Mouse (Mus musculus) urinary bladder, postnatal 10 days (tissue): Measurements from ENCODE around the gene Sapcd1.

ENCODE experiments used
- DNase-seq: peaks from one replicate; pipeline ENCODE4 v3.0.0; 2022; ENCODE audit warnings: low spot score

Sapcd1 gene

DNA sequence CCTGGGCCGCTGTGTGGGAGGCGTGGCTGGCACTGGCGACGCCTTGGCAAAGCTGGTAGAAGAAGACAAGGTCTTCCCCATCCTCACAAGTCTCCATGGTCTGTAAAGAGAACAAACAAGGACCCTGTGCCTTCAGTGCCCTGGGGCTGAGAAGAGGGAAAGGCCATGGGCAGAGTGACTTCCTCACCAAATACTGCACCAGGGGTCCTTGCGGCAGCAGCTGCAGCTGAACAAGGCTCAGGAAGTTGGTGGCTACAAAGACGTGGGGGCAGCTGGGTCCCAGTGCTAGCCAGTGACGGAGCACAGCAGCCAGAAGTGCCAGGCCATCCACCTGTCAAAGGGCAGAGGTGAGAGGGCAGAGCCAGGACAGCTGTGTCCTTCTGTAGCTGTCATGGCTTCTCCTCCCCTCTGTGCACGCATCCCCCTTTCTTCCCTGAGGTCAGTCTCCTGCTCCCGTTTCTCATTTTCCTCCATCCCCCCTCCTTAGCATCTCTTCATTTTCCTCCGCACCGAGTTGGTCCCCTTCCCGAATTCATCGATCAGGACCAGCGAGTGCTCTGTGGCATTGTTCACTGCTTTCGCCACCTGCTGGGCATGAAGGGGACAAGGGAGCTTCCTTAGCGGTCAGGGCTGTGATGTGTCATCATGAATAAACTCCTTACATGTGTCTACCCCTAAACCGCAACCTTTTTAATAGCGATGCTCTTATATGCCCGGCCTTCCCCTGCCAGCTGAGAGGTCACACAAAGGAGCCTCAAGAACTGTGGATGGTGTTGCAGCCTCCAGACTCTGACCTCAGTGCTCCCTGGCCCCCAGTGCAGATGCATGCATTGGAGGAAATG is 2.1 kb upstream of the Sapcd1 start:
- no peak for DNase-seq

DNA sequence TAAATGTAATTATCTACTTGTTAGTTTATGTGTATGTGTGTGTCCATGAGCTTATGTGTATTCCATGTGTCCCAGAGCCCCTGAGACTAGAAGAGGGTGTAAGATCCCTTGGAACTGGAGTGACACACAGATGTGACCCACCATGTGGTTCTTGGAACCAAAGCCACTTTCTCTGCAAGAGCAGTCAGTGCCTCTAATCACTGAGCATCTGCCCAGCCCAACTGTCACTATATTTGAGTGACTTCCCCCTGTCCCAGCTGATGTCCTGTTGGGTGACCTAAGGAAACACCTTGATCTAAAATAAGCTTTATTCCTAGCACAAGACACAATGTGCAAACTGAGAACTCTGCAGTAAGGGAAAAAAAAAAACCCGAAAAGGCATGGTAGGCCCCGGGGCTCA is 499 bp upstream of the Sapcd1 start:
- DNase-seq: no peak

DNA sequence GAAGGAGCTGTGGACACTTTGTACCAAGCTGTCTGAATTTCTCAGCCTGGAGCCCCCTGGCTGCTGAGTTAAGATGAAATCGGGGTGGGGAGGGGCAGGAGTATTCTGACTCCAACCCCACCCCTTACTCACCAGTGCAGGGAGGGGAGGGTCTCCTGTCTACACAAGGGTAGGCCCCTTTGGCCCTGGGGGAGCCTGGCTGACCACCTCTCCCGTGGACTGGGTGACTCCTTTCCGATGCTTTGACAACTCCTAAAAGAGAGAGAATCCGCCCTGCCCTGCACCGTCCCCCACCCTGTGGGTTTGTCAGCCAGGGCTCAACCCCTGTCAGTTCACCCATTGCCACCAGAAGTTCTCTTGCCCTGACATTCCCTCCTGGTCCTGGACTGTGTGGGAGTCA is 1.6 kb downstream of the Sapcd1 start:
- DNase-seq: no peak

DNA sequence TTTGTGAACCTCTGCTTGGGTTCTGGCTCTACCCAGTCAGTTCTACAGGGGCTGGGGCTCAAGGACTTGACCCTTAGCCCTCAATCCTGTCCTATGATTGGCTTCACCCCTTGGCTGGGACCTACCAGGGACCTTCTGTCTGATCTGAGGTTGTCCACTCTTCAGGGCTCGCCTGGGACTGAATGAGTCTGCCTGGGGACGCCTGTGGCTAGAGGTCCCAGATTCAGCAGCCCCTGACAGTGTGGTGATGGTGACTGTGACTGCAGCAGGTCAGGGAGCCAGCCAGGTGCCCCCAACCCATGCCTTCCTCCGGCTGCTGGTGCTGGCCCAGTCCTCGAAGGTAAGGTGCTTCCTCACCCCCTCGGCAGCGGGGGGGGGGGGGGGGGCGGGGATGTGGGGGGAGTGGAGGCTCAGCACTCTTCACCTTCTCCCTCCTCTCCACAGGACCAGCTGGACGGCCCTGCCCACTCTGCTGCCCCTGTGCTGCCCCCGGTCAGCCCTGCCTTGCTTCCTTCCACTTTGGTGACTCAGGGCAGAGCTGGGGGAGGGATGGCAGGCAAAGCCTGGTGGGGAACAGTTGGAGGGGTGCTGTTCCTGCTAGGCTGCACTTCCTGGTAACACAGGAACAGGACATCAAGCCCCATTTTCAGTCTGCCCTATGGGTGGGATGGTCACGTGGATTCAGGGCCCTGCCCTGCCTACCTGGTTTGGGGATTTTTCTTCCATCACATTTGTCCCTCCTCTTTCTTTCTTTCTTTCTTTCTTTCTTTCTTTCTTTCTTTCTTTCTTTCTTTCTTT is 2.9 kb downstream of the Sapcd1 start:
- DNase-seq: no peak

DNA sequence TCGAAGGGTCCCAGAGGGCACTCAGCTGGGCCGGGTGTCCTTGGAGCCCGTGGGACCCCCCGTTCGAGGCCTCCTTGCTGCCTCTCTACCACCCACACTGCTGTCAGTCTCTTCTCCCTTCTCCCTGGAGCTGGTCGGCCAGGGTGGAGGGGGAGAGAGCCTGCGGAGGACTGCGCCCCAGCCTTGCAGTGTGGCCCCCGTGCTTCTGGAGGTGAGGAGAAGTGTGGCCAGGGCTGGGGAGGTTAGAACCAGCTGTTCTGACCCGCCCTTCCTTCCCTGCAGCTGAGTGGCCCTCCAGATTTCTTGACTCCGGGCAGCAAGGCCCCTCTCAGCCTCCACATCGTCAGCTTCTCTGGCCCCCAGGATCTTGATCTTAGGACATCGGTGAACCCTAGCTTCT is 3.6 kb downstream of the Sapcd1 start:
- no peak for DNase-seq

DNA sequence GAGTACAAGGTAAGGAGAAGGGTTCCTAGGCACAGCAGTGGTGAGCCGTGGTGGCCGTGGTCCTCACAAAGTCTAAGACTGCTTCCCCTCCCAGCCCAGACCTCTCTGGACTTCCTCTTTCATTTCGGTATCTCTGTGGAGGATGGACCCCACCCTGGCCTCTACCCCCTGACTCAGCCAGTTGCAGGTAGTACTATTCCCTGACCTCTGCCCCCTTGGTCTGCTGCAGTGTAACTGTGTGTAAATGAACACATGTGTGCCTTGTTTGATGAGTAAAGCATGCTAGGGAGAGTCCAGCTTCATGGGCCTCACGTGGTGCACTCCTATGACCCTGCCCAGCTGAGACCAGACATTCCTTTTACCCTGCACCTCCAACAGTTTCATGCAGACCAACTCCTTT is 4.1 kb downstream of the Sapcd1 start:
- DNase-seq: no peak

DNA sequence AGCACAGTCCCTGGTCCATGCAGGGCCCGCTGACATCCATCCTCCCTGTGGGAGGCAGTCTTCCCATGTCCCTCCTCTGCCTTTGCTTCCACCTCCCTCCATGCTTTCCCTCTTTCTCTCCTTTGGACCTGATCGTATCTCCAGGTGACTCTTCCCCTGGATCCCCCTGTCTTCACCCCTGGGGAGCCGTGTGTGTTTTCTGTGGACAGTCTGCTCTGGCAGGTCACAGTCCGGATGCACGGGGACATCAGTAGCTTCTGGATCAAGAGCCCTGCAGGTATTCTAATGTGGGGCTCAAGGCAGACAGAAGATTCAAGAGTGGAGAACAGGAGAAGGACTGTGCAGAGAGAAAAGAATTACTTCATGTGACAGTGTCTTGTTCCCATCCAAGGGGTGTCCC is 4.6 kb downstream of the Sapcd1 start:
- no peak for DNase-seq

DNA sequence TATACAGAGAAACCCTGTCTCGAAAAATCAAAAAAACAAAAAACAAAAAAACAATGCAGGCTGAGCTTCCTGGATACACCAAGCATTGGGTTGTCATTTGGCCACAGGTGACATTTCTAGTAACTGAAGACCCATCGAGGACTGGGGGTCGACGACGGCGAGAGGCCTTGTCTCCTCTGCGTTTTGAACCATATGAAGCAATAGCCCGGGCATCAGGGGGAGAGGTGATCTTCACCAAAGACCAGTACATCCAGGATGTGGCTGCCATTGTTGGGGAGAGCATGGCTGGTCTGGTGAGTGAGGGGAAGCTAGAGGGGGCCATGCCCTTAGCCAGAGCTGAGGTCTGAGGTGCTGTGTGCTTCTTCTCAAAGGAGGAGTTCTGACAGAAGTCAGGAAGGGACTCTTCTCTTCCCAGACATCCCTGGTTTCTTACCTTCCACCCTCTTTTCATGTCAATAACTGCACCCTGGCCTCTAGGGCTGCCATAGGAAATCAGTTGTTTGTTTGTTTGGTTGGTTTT is 5.2 kb downstream of the Sapcd1 start:
- no peak for DNase-seq

DNA sequence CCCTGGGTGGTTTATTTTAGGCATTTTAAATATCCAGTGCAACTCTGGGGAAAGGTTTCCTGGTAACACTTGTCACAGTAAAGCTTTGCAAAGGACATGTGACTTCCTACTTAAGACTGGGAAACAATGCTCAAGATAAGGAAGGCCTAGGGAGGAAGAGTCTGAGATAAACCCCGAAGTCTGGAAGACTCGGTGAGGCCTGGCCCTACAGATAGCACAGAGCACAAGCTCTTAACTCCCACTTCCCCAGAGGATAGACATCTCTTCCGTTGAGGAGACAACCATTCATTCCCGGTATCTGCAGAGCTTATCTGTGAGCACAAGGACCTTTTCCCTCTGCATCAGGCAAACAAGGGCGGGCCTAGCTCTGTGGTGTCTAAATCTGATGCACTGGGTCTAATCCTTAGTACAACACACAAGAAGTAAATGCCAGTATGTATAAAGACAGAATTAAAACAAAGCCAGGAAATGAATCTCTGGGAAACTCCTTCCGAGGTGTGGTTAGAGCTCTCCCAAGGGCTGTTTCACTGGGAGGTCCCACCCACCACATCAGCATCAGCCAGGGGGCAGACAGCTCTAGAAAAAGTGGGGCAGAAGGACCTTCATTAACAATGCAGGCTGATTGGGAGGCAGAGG is 5.9 kb downstream of the Sapcd1 start:
- DNase-seq: no peak

DNA sequence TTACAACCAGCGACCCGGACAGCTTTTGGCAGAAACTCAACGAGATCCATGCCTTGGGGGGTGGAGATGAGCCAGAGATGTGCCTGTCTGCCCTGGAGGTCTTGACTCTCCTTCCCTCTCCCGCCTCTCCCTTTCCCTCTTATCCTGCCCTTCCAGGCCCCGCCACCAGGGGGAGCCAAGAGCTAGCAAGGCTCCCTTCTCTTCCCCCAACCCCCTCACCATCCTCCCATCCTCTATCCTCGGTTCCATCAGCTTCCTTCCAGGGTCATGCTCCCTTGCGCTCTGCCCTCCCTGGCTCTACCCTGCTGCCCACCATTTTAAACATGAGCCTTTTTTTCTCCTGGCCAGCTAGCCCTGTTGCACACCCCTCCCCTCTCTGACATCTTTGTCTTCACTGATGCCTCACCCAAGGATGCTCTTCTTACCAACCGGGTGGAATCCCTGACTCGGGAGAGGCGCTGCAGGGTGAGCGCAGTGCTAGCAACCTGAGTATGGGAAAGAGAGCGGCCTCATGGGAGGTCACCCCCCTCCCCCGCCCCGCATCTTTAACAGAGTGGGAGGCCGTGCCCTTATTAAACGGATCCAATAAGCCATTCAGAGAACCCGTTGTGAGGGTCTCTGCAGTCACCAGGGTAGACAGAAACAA is 6.5 kb downstream of the Sapcd1 start:
- peak; percentile 67 for DNase-seq

DNA sequence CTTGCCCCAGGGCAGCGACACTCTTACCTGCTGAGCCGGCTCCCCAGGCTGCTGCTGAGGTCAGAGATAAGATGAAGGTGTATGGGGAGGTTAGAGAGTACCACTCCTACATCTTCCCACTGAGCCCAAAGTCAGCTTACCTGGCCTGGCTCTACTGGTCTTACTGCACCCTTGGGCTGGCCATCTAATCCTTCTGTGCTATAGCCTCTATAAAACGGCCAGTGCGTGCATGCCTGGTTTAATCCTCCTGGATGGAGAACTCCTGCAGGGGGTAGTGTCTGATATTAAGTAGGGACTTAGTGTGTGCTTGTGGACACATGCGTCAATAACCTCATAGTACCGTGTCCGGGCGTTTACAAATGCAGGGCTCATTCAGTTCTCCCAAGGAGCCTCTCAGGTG is 7.3 kb downstream of the Sapcd1 start:
- no peak for DNase-seq

DNA sequence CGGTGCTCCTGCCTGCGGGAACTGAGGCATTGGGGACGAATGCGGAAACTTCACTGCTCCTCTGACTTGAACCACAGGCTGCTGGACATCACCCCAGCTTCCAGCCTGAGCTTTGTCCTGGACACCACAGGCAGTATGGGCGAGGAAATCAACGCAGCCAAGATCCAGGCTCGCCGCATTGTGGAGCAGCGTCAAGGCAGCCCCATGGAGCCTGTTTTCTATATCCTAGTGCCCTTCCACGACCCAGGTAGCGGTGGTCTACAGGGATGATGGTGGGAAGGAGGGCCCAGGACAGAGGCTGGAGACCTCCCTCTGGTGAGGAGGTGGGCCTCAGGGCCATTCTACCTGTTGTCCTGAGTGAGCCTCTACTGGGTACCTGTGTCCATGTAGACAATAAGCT is 7.9 kb downstream of the Sapcd1 start:
- DNase-seq: no peak

DNA sequence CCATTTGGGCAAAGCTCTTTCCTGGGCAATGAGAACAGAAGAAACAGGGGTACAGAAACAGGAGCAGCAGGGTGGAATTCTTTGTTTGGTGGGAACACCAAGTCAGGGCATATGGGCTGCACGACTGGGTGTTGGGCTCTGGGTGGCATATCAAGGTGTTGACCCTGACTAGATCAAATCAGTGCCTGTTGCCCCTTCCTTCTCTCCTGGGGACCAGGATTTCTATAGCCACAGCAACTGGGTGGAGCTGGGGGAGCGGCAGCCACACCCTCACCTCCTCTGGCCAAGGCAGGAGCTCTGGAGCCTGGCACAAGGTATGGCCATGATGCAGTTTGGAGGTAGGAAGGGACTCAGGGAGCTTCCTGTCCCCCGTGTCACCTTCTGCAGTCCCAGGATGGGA is 9.6 kb downstream of the Sapcd1 start:
- no peak for DNase-seq

DNA sequence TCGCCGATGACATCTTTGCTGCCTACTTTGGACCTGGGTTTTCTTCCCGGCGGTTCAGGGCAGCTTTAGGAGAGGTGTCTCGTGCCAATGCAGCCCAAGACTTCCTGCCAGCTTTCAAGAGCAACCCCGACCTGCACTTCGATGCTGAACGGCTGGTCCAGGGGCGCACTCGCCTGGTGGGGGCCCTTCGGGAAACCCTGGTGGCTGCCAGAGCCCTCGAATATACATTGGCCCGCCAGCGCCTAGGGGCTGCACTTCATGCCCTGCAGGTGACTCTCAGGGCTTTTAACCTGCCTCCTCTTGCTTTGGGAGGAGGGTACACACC is 10.1 kb downstream of the Sapcd1 start:
- DNase-seq: no peak

DNA sequence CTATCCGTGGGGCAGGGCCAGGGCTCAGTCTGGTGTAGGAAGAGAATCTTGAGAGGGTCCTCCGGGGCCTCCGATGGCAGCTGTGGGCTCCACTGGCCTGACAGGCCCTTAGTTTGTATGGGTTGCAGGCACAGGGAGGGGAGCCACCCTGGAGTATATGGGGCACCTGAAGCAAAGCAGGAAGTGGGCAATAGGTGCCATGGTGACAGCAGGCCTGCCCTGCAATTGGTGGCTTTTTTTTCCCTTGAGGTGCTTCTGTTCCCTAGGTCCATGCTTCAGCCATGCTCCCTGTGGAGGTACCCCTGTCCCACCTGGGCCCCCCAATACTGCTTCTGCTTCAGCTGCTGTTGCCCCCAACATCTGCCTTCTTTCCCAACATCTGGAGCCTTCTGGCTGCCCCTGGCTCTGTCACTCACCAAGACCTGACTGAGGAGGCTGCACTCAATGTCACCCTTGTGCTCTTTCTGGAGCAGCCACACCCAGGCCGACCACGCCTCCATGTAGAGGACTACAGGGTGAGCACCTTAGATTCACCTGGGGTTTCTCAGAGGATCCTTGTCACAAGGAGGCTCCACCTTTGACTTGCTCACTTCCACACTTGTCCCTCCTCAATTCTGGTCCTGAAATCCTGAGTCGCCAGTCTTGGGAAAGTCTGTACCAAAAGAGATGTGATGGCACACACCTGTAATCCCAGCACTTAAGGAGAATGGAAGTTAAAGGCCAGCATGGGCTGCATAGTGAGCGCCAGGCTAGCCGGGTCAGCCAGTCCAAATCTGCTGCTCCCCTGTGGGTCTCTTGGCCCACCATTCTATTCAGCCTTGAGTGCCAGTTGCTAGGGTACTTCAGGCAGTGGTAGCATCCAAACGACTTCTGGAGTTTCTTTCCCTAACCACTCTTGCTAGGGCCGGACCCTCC is 10.8 kb downstream of the Sapcd1 start:
- DNase-seq: no peak

DNA sequence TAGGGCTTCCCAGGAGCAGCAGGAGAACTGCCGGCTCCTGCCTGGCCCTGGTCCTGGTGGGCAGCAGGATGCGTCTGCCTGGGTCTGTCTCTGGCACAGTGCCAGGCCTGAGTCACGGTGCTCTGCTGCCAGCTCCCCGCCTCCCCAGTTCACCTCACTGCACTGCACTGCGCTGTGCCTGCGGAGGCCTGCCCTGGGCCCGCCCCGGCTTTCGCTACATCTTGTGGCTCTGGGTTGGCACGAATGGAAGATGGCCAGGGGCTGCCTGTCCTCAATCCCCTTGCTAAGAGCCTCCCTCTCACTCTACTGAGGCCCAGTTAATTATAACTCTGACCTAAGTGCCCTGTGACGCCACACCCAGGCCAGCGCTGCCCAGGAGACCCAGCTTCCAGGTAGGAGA is 11.4 kb downstream of the Sapcd1 start, which contains the start of gene Vwa7:
Vwa7 (plus strand) TSS at position 204 of the 400 bp plus-strand sequence.
- no peak for DNase-seq

DNA sequence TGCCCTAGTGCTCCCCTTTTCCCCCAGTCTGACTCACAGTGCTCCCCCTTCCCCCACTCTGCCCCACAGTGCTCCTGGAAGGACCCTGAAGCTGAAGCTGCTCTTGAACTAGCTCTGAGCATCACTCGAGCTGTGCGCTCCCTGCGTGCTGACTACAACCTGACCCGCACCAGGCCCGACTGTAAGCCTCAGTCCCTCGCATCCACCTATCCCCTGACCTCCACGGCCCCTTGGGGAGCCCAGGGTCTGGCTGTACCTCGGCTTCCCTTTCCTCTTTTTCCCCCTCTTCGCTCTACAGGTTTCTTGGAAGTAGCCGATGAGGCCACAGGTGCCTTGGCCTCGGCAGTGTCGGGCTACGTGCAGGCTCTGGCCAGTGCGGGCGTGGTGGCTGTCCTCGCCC is 12.5 kb downstream of the Sapcd1 start:
- DNase-seq: no peak

DNA sequence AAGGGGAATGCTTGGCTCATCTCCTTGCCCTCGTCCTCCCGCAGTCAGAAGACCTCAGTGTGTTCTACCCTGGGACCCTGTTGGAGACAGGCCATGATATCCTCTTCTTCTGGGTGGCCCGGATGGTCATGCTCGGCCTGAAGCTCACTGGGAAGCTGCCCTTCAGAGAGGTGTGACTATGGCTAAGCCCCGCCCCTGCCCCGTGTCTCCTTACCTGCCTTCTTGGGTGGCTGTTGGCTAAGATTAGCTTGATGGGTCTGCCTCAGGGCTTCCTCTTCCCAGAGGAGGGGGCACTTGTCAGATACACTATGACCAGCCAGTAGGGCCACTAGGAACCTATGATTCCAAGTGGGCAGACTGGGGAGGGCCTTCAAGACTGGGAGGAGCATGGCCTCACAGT is 14.6 kb downstream of the Sapcd1 start:
- DNase-seq: no peak

DNA sequence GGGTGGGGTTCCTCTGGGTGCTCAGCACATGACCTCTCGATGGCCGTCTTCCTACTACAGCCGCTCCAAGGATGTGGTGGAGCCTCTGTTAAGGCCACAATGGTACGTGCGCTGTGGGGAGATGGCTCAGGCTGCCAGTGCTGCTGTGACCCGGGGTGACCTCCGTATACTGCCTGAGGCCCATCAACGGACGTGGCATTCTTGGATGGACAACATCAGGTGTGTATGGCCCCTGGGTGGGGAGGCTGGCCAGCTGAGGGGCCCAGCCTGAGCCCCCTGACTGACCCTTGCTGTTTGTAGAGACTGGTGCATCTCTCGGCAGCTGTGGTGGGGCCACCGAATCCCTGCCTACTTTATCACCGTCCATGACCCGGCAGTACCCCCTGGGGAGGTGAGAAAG is 15.4 kb downstream of the Sapcd1 start:
- no peak for DNase-seq

DNA sequence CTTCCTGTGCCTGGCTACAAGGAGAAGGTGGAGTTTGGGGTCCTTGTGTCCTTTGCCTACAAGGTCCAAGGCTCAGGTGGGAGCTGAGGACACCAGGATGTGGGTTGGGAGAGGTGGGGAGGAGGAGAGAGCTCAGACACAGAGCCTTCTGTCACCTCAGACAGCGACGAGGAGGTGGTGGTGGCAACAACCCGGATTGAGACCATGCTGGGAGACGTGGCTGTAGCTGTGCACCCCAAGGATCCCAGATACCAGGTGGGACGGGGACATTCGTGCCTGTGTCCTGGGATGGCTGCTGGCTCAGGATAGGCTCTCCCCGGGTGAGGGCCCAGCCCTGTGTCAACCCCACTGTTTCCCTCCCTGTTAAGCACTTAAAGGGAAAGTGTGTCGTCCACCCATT is 16.4 kb downstream of the Sapcd1 start:
- no peak for DNase-seq

DNA sequence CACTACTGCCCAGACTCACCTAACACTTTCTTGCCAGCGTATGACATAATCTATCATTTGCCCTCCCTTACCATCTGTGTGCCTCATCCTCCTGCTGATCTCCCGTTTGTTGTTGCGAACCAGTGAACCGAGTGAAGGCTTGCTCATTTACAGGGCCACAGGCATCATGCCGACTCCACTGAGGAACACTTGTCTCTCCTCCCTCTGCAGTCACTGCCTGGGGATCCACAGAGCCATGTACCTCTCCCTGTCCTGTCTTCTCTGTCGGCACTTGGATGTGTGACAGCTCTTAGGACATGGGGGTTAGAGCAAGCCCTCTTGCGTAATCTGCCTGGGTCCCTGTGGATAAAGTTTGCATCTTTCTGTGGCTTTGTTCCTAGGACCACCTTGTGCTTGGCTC is 18.2 kb downstream of the Sapcd1 start:
- no peak for DNase-seq
